In genomic region chr6:31202594-31202993, GRCm38 (mm10) we compare ENCODE assay signal across 20 mouse cellular contexts.
A peak's percentile ranks its signal among the peaks of the same experiment; 100 is the strongest.
DNase-seq lines count a peak whose midpoint lies in the region; ATAC-seq and TF ChIP-seq lines count a peak whose summit lies in the region.
"Had no signal": no experiment of that assay in that cellular context is flagged by ENCODE, and none has a peak within 500 bp of the region (broad histone marks: within the 10 kb centered on the region; RNA-seq: fewer than 3 reads in every experiment).

No protein-coding gene starts in this region.

- peak; percentile 29; the same call in 1 of the 2 replicates for TF ChIP-seq CTCF in gastrocnemius, adult 2 months (IDR thresholded peaks at IDR 0.05)
- peak; percentile 61 for TF ChIP-seq CTCF in layer of hippocampus, adult 2 months (conservative IDR thresholded peaks at IDR 0.05)
- peak; percentile 4; the same call in 1 of the 2 replicates for TF ChIP-seq CTCF in midbrain, postnatal 0 days (IDR thresholded peaks at IDR 0.05)
- TF ChIP-seq CTCF in stomach, postnatal 0 days (IDR thresholded peaks at IDR 0.05; ENCODE audit: low read depth) = peak; percentile 35; the same call in 1 of the 2 replicates

- no peaks in the 10 kb centered on the region for H3K9me3 ChIP-seq in midbrain, postnatal 0 days (ENCODE audit: low read length)
- no peaks in the 10 kb centered on the region for H3K9me3 ChIP-seq in midbrain, embryonic 16.5 days (replicated peaks; ENCODE audit: control insufficient read depth, low read length, poor library complexity, severe bottlenecking)
- no peaks in the 10 kb centered on the region for H3K9me3 ChIP-seq in stomach, postnatal 0 days (ENCODE audit: control insufficient read depth, low read length)
- H3K9me3 ChIP-seq: embryonic facial prominence, embryonic 12.5 days; heart, embryonic 13.5 days; hindbrain, embryonic 13.5 days; limb, embryonic 13.5 days; neural tube, embryonic 13.5 days had no signal

- H3K4me1 ChIP-seq in midbrain, postnatal 0 days (ENCODE audit: insufficient read depth, low read length) = no peaks in the 10 kb centered on the region
- no peaks in the 10 kb centered on the region for H3K4me1 ChIP-seq in midbrain, embryonic 16.5 days (ENCODE audit: control insufficient read depth, insufficient read depth, low read length)
- H3K4me1 ChIP-seq in stomach, postnatal 0 days (replicated peaks; ENCODE audit: control insufficient read depth, insufficient read depth) = no peaks in the 10 kb centered on the region
- H3K4me1 ChIP-seq: embryonic facial prominence, embryonic 12.5 days; heart, embryonic 13.5 days; hindbrain, embryonic 13.5 days; limb, embryonic 13.5 days; neural tube, embryonic 13.5 days had no signal

- H3K9ac ChIP-seq in midbrain, postnatal 0 days (replicated peaks; ENCODE audit: low read length, poor library complexity, severe bottlenecking) = no peak overlapping the region
- no peak overlapping the region for H3K9ac ChIP-seq in midbrain, embryonic 16.5 days (ENCODE audit: low read depth, low read length)
- H3K9ac ChIP-seq in stomach, postnatal 0 days (ENCODE audit: low read length) = no peak overlapping the region
- H3K9ac ChIP-seq: embryonic facial prominence, embryonic 12.5 days; heart, embryonic 13.5 days; hindbrain, embryonic 13.5 days; limb, embryonic 13.5 days; neural tube, embryonic 13.5 days had no signal

- DNase-seq in gastrocnemius, adult 2 months = peak; percentile 7
- DNase-seq in gastrocnemius, postnatal 36 days = no peak
- DNase-seq in layer of hippocampus, adult 2 months (ENCODE audit: low spot score in 2 of 2) = no peak
- DNase-seq in layer of hippocampus, adult 9-10 months (ENCODE audit: low spot score) = no peak
- DNase-seq in midbrain, postnatal 0 days (ENCODE audit: low spot score) = no peak
- no peak for DNase-seq in stomach, postnatal 0 days (ENCODE audit: low spot score)
- no peak for DNase-seq in right cerebral cortex, postnatal 4 days
- DNase-seq: adrenal gland, postnatal 10 days; cerebellum, adult 9-11 months; right cerebral cortex, adult 18-20 months; thymus, adult 18-20 months; thymus, postnatal 4 days had no signal

- no peak overlapping the region for H3K27ac ChIP-seq in gastrocnemius, adult 2 months
- no peak overlapping the region for H3K27ac ChIP-seq in layer of hippocampus, adult 2 months
- H3K27ac ChIP-seq in midbrain, postnatal 0 days (ENCODE audit: low read depth, low read length) = no peak overlapping the region
- H3K27ac ChIP-seq in midbrain, embryonic 16.5 days (ENCODE audit: low read length) = no peak overlapping the region
- no peak overlapping the region for H3K27ac ChIP-seq in stomach, postnatal 0 days (replicated peaks)
- H3K27ac ChIP-seq: embryonic facial prominence, embryonic 12.5 days; heart, embryonic 13.5 days; hindbrain, embryonic 13.5 days; limb, embryonic 13.5 days; neural tube, embryonic 13.5 days had no signal

- TF ChIP-seq EP300 in stomach, postnatal 0 days (optimal IDR thresholded peaks at IDR 0.05) = no peak

- intact Hi-C loops in gastrocnemius, adult 2 months (cut with DNase I) = no loop called here
- intact Hi-C loops in gastrocnemius, postnatal 36 days (cut with DNase I) = no loop called here

- H3K27me3 ChIP-seq in midbrain, postnatal 0 days (ENCODE audit: insufficient read depth, low read length) = no peaks in the 10 kb centered on the region
- H3K27me3 ChIP-seq in midbrain, embryonic 16.5 days (ENCODE audit: control insufficient read depth, insufficient read depth, low read depth, low read length) = no peaks in the 10 kb centered on the region
- no peaks in the 10 kb centered on the region for H3K27me3 ChIP-seq in stomach, postnatal 0 days (ENCODE audit: control insufficient read depth, insufficient read depth, low read length)
- H3K27me3 ChIP-seq: embryonic facial prominence, embryonic 12.5 days; heart, embryonic 13.5 days; limb, embryonic 13.5 days; neural tube, embryonic 13.5 days had no signal

- H3K4me3 ChIP-seq in gastrocnemius, adult 2 months = no peak overlapping the region
- no peak overlapping the region for H3K4me3 ChIP-seq in layer of hippocampus, adult 2 months
- no peak overlapping the region for H3K4me3 ChIP-seq in midbrain, postnatal 0 days (ENCODE audit: low read depth, low read length)
- no peak overlapping the region for H3K4me3 ChIP-seq in midbrain, embryonic 16.5 days (ENCODE audit: low read depth, low read length)
- no peak overlapping the region for H3K4me3 ChIP-seq in stomach, postnatal 0 days (ENCODE audit: low read depth, low read length)
- H3K4me3 ChIP-seq: embryonic facial prominence, embryonic 12.5 days; heart, embryonic 13.5 days; hindbrain, embryonic 13.5 days; limb, embryonic 13.5 days; neural tube, embryonic 13.5 days had no signal

- H3K4me2 ChIP-seq in midbrain, postnatal 0 days (ENCODE audit: low read depth, low read length, poor library complexity, severe bottlenecking) = no peak overlapping the region
- H3K4me2 ChIP-seq in midbrain, embryonic 16.5 days (ENCODE audit: low read length) = no peak overlapping the region
- H3K4me2 ChIP-seq in stomach, postnatal 0 days (replicated peaks; ENCODE audit: low read depth) = no peak overlapping the region
- H3K4me2 ChIP-seq: embryonic facial prominence, embryonic 12.5 days; heart, embryonic 13.5 days; hindbrain, embryonic 13.5 days; limb, embryonic 13.5 days; midbrain, embryonic 11.5 days; neural tube, embryonic 13.5 days had no signal

- H3K36me3 ChIP-seq in midbrain, postnatal 0 days (ENCODE audit: insufficient read depth, low read length) = no peaks in the 10 kb centered on the region
- no peaks in the 10 kb centered on the region for H3K36me3 ChIP-seq in midbrain, embryonic 16.5 days (ENCODE audit: control insufficient read depth, insufficient read depth, low read length)
- no peaks in the 10 kb centered on the region for H3K36me3 ChIP-seq in stomach, postnatal 0 days (ENCODE audit: control insufficient read depth, insufficient read depth, low read length)
- H3K36me3 ChIP-seq: embryonic facial prominence, embryonic 12.5 days; heart, embryonic 13.5 days; hindbrain, embryonic 13.5 days; limb, embryonic 13.5 days; neural tube, embryonic 13.5 days had no signal

- ATAC-seq in midbrain, postnatal 0 days (ENCODE audit: low FRiP score) = no peak
- ATAC-seq in midbrain, embryonic 16.5 days = no peak
- ATAC-seq in stomach, postnatal 0 days (ENCODE audit: low FRiP score, low TSS enrichment) = no peak
- ATAC-seq: forebrain, embryonic 14.5 days had no signal

Comparison
In these comparisons a context has a peak if more than half of its experiments do, and no peak if none do; other contexts are left out.
1. CTCF ChIP-seq: peak in every context shown above with its lines; median percentile 61 in layer of hippocampus, adult 2 months; 35 in stomach, postnatal 0 days; 29 in gastrocnemius, adult 2 months; 4 in midbrain, postnatal 0 days.